Mouse (Mus musculus) retina, postnatal 1 day (tissue): Measurements from ENCODE around the gene Cckbr.
"Not testable (repeated sequence)": the region's sequence is repeated elsewhere in the genome, so short reads cannot be mapped to it uniquely, and the experiment has no call there.

Experiments used
- DNase-seq: peaks from one replicate; pipeline ENCODE4 v3.0.0-alpha.2; 2012

Cckbr gene

DNA sequence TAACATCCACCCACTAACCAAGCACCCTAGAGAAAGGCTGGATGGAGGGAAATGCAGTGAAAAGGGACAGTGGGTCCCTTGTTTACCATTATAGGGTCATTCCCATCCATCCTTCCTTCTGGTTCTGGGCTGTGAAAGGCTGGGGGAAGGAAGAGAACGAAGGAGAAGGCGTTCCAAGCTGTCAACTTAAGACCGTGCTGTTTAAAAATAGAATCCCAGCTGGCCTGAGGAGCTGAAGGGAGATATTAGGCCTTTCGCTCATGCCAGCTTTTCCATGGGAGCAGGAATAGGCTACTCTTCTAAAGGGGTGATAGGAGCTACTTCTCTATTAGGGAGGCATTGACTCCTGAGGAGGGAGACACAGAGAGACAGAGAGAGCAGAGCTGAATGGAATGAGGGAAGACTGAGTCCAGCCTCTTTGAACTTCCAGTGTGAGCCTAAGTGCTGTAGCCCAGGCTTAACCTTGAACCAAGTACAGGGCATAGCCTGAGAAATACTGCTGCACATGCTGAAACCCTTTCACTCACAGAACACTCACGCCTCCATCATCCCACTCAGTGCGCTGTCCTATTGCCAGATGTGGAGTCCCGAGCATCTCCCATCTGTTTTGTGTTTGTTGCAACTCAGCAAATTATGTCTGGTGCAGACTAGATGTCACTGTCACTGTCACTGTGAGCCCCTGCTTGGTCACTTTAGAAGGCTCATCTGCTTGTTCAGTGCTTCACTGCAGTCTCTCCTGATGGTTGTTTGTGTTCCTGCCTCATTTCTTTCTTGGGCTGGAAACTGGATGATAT lies 12.6 kb downstream of the Cckbr start:
- DNase-seq, result no peak

GRCm38 (mm10) chr7:105441426-105441825 lies 15.9 kb downstream of the Cckbr start:
- no peak for DNase-seq

DNA sequence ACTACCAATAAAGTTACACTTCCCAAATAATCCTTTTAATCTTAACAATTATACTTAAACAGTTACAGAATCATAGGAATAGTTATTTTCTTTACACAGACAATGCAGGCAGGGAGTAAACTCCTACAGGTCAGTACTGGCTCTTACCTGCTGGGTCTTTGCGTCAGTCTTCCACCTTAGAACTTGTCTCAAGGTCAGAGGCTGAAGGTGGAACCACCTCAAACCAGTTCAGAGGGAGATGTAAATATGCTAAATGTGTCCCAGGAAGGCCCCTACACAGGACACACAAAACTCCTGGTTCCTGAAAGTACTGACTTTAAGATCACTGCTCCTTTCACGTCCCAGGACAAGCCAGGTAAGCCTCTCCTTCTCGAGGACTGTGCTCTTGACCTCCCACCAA lies 19.5 kb downstream of the Cckbr start:
- no peak for DNase-seq

DNA sequence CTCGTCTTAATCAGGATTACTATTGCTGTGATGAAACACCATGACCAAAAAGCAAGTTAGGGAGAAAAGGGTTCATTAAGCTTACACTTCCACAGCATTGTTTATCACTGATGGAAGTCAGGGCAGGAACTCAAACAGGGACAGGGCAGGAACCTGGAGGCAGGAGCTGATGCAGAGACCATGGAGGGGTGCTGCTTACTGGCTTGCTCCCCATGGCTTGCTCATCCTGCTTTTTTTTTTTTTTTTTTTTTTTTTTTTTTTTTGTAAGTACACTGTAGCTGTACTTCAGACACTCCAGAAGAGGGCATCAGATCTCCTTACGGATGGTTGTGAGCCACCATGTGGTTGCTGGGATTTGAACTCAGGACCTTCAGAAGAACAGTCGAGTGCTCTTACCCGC lies 27.8 kb downstream of the Cckbr start:
- not testable (repeated sequence) for DNase-seq

DNA sequence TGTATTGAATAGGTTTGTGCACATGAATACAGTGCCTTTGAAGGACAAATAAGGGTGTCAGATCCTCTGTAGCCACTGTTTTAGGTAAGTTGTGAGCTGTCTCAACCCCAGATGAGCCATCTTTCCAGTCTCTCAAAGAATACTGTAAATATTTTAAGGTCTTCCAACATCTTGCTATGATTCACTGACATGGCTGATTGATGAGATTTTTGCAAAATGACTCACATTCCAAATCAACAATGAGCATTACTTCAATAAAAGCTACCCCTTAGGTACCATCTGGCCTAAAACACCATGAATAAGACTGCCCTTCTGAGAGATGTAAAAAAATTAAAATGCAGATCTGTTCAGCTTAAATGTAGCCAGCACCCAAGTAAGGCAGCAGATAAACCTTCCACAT lies 33.0 kb downstream of the Cckbr start:
- DNase-seq, result no peak

GRCm38 (mm10) chr7:105465505-105465904 lies 40.0 kb downstream of the Cckbr start:
- DNase-seq, result not testable (repeated sequence)

GRCm38 (mm10) chr7:105472607-105473006 lies 47.1 kb downstream of the Cckbr start:
- DNase-seq, result no peak

DNA sequence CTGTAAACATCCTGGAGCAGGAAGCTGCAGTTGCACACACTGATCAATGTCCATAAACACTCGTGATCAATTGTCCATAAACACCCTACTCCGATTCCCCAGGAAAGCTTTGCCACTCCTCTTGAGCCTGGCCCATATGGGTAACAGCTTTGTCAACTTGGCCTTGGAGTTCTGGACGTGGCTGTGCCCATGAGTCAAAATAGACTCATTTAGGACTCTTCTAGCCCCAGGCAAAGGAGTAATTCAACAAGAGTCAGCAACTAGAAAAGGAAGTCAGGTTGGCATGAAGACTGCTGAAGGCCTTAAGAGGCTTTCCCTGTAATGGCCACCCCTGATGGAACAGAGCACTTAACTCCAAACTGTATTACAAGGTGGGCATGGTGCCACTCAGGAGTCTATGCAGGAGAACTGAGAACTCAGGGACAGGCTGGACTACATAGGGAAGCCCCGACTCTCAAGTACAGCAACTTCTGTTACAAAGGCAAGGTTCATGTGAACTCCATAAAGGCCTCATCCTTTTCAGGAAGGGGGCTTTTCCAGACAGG lies 49.3 kb downstream of the Cckbr start:
- no peak for DNase-seq

DNA sequence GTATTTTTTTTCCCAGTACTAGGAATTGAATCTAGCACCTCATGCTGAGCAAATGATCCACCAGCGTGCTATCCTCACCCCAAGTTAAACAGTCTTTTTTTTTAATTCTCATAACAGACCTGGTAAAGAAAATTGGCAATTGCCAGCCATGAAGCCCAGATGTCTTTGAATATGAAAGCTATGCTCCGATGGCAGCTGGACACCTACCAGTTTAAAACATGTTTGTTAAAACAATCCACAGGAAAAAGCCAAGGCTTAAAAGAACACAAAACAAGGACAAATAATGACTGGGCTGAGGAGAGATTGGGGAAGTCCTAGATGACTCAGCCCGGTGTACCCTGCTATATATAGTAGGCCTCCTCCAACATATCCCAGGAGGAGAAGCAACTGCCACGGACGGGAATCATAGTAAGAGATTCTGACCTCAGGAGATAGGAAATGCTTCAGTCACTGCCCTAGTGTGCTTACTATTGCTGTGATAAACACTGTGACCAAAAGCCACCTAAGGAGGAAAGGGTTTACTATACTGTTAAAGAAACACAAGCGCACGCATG lies 49.9 kb downstream of the Cckbr start:
- no peak for DNase-seq

DNA sequence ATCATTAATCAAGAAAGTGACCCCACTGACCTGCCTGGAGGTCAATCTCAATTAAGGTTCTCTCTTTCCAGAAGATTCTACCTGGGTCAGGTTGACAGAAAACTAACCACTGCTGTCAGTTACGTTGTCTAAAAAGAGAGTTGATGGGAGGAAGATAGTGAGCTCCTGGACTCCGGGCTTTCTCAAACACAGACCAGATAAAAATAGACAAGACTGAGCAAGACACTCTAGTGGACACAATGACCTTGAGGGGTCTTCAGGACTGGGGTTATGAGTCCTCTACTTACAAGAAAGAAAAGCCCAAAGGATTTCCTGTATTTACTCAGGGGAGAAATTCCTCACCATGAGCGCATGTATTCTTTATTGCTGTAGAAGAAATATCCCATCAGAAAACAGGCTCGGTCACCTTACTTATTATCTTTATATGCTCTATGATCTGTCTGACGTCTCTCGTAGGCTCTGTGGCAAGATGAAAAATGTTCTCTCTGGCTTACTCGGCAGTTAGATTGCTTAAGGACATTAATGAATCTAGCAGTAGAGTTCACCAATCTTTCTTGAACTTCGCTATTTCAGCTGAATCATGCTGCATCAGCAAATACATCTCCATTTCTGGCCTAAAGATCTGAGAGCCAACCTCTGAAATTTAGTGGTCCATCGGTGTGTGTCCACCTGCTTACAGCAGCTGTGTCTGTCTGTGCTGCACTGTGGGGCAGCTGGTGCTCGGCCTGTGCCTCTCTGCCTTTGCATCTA lies 51.3 kb downstream of the Cckbr start:
- no peak for DNase-seq

GRCm38 (mm10) chr7:105477433-105477700 lies 51.8 kb downstream of the Cckbr start:
- DNase-seq, result peak; percentile 76

GRCm38 (mm10) chr7:105477841-105478240 lies 52.3 kb downstream of the Cckbr start:
- peak; percentile 80 for DNase-seq

- no peak for DNase-seq
Observed at GRCm38 (mm10) chr7:105478344-105478743, 52.8 kb downstream of the Cckbr start.

- DNase-seq, result no peak
Observed at GRCm38 (mm10) chr7:105479232-105479631, 53.7 kb downstream of the Cckbr start.

DNA sequence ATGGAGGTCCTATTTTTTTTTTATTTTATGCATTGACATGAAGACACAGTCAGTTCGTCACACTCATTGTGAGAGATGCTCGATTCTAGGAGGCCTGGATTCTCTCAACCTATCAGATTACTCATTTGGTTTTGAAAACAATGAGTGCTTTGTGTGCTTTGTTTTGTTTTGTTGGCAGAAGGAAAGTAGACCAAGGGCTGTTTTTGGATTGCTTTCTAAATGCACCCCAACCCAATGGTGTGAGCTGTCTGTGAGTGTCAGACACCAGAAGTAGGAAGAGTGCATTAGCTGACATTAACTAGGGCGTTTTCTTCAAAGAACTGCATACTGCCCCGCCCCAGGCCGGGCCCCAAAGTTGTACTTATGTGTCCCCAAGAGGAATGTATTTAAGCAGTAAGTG lies 54.5 kb downstream of the Cckbr start:
- peak; percentile 82 for DNase-seq

DNA sequence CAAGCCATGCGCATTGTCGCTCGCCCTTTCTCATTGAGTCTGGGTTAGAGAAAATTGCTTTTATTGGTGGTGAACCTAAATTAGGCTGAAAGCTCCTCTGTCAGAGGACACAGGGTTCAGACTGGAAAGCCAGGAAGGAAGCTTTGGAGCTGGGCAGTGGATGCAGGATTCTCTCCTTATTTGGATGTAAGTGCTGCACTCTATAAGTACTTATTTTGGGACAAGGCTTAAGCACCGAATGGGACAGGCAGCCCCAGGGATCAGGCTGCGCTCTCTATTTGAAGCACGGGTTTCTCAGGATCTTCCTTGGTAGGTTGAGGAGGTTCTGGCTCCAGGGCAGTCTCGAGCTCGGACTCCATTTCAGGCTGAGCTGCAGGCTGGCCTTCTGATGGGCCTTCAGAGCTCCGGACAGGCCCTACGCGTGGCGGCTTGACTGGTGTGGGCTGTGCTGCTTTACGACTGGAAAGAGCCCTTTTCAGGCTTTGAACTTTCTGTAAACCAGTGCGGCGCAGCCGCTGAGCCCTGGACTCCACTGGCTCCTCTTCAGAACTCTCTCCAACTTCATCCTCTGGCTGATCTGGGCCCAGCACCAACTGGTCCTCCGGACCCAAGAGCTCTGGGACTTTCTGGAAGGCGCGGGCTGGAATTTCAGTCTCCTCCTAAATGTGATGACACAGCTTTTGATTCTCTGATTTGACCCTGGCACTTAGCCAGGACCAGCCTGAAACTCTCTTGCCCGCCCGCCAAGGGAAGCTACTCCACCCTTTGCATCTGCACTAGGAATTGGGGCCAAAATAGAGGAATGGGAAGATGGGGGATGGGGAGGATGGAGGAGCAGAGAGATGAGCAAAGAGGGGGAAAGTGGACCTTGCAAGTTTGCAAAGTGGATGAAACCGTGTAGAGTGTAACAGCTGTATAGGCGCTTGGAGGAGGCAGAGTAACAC lies 55.3 kb downstream of the Cckbr start:
- DNase-seq, result peak; percentile 50

GRCm38 (mm10) chr7:105481505-105482411 lies 56.2 kb downstream of the Cckbr start, which contains the start of gene Cavin3:
TSS of gene Cavin3 (minus strand) at chr7:105482300.
- DNase-seq, result peak; percentile 73

DNA sequence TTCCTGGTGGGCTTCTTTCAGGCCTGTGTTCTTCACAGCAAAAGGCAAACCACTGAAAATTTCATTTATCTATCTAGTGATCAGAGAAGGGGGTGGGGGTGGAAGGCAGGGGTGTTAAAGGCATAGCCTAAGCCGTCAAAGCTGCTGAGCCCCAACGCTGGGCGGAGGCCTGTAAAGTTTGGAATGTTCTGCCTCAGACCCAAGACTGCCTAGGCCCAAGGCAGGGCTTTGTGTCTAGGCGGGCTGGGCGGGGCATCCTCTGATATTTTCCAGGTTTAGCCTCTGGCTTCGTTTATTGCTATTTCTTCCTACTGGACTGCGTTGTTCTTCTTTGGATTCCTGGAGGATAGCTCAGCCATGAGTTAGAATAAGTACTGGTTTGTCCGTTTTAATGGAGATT lies 56.9 kb downstream of the Cckbr start:
- DNase-seq, result no peak

DNA sequence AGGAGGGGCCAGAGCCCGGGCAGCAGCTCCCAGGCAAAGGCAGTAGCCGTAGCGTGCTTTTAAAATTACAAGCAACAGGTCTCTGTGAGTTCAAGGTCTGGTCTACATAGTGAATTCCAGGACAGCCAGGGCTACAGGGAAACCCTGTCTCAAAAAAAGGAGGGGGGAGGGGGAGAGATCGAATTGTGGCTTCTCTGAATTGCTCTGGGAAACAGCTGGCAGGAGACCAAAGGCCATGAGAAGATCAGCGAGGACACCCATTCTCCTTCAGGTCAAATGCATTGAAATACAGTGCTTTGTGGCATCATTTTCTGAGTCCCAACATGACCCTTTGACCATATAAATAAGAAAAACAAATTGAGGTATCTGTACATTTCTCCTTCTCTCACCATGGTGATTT lies 59.5 kb downstream of the Cckbr start:
- DNase-seq, result no peak

DNA sequence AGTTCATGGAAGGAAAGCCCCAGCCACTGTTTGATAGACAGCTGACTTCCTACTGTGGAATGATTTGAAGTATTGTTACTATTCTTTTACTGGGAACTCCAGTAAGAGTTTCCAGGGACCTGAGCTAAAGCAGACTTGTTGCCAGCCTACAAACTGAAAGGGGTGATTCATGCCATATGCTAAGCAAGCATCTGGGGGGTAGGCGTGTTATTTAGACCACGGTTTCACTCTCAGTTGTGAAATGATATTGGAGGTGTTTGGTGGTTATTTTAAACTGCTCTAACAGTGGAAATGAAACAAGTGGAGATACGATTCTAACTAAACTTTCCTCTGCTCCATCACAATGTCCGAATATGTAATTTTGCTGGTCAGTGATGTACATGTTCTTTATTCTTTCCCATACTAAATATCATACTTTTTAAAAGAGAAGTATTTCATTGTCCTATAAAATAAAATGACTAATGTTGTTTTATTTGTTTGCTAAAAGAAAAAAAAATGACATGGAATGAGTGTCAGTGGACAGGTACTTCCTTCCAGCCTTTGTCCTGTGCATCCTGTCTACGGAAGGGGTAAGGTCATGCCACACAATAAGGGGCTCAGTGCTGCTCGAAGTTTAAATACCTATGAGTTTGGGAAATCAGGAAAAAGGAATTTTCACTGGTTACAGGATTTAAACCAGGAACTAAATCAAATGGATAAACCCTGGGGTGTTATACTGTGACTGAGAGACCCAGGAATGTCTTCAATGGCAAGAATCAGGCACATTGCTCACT lies 61.8 kb downstream of the Cckbr start:
- DNase-seq, result no peak

DNA sequence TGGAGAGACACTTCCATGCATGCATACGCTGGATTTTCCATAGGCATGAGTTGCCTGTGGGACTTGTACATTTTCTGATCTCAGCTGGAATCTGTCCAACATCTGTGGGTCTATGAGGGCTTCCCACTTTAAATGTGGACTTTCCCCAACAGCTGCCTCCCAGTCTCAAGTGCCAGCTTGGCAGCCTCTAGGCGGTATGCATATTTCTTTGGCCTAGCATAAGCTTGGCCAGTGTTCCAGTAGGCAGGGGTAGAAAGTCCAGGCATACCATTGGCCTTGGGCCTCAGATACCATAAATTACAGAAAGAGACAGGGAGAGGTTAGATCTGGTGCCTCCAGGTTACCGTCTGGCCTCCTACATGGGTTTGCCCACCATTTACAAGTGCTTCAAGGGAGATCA lies 72.3 kb downstream of the Cckbr start:
- DNase-seq, result no peak
